Mouse (Mus musculus) MEL (cell line): ENCODE data around the gene Pipox. TPM values are rescaled to one million over a fixed set of nuclear protein-coding genes. Genes with fewer than 3 reads are reported as not detected.

Experiments
- DNase-seq: peaks from one replicate; pipeline ENCODE4 v3.0.0; 2011; ENCODE audit warnings: low read depth, low spot score
- H3K27ac ChIP-seq: 2 replicates; pipeline ENCODE4 v1.5.1; 2012; ENCODE audit warnings: low read depth, mild to moderate bottlenecking, control low read depth, low read length, moderate library complexity; ENCODE audit not compliant: control insufficient read depth
- H3K27me3 ChIP-seq, 2 experiments: fragments of 150-350 bp in 1 of 2; sonication (generic) in 1 of 2; 2 replicates each; pipeline ENCODE4 v1.6.1; 2012; ENCODE audit warnings: low read length in 2 of 2, mild to moderate bottlenecking in 2 of 2, improper control_type of control experiment in 1 of 2, moderate library complexity in 1 of 2; ENCODE audit not compliant: insufficient read depth in 2 of 2, control insufficient read depth in 1 of 2
- H3K36me3 ChIP-seq, 2 experiments: 2 replicates each; pipeline ENCODE4 v1.6.1; 2012 to 2014; ENCODE audit warnings: low read length in 2 of 2, improper control_type of control experiment in 1 of 2, inconsistent platforms in 1 of 2, mild to moderate bottlenecking in 1 of 2; ENCODE audit not compliant: insufficient read depth in 2 of 2, control insufficient read depth in 1 of 2
- H3K4me1 ChIP-seq, 2 experiments: fragments of 150-350 bp in 1 of 2; sonication (generic) in 1 of 2; 2 replicates each; pipeline ENCODE4 v1.6.1; 2012; ENCODE audit warnings: low read length in 2 of 2, improper control_type of control experiment in 1 of 2, mild to moderate bottlenecking in 1 of 2; ENCODE audit not compliant: insufficient read depth in 2 of 2, control insufficient read depth in 1 of 2
- H3K4me3 ChIP-seq, 2 experiments: fragments of 150-350 bp in 1 of 2; sonication (generic) in 1 of 2; 2 replicates each; pipeline ENCODE4 v1.5.1; 2012; ENCODE audit warnings: low read depth in 2 of 2, low read length in 2 of 2, mild to moderate bottlenecking in 2 of 2, moderate library complexity in 2 of 2, control low read depth in 1 of 2, improper control_type of control experiment in 1 of 2; ENCODE audit not compliant: control insufficient read depth in 1 of 2, insufficient read depth in 1 of 2
- H3K79me2 ChIP-seq: 2 replicates; pipeline ENCODE4 v1.6.1; 2012; ENCODE audit warnings: mild to moderate bottlenecking, low read length, moderate library complexity; ENCODE audit not compliant: control insufficient read depth, poor library complexity, insufficient read depth
- H3K9ac ChIP-seq: 2 replicates; pipeline ENCODE4 v1.6.1; 2012; ENCODE audit warnings: low read depth, mild to moderate bottlenecking, control low read depth, low read length, moderate library complexity; ENCODE audit not compliant: control insufficient read depth, poor library complexity, severe bottlenecking
- H3K9me3 ChIP-seq: fragments of 150-350 bp; sonication (generic); replicated peaks from 2 replicates; pipeline ENCODE4 v1.6.1; 2012; ENCODE audit warnings: mild to moderate bottlenecking, low read length, improper control_type of control experiment, moderate library complexity; ENCODE audit not compliant: insufficient read depth
- CHD1 ChIP-seq: IDR thresholded peaks from 2 replicates; pipeline ENCODE4 v1.6.1; 2012; ENCODE audit warnings: low read depth, mild to moderate bottlenecking, inconsistent platforms, low read length, improper control_type of control experiment
- CHD2 ChIP-seq: IDR thresholded peaks from 2 replicates; pipeline ENCODE4 v1.6.1; 2011; ENCODE audit warnings: low read length, improper control_type of control experiment
- CTCF ChIP-seq, 3 experiments: IDR thresholded peaks in 2 of 3; conservative IDR thresholded peaks in 1 of 3; 2 replicates each; pipeline ENCODE4 v1.5.1; 2011 to 2012; ENCODE audit warnings: low read length in 3 of 3, low read depth in 2 of 3, mild to moderate bottlenecking in 2 of 3, improper control_type of control experiment in 1 of 3, inconsistent platforms in 1 of 3, mixed read lengths in 1 of 3, moderate library complexity in 1 of 3; ENCODE audit not compliant: control insufficient read depth in 1 of 3, insufficient read depth in 1 of 3, poor library complexity in 1 of 3, severe bottlenecking in 1 of 3
- EP300 ChIP-seq, 2 experiments: IDR thresholded peaks; 2 replicates each; pipeline ENCODE4 v1.6.1; 2011; ENCODE audit warnings: improper control_type of control experiment in 2 of 2, low read length in 2 of 2, low read depth in 1 of 2, mild to moderate bottlenecking in 1 of 2
- JUND ChIP-seq: IDR thresholded peaks from 2 replicates; pipeline ENCODE4 v1.6.1; 2011; ENCODE audit warnings: low read depth, mild to moderate bottlenecking, improper control_type of control experiment, low read length
- KAT2A ChIP-seq: conservative IDR thresholded peaks from 2 replicates; pipeline ENCODE4 v1.6.1; 2012; ENCODE audit warnings: low read depth, low read length, improper control_type of control experiment, inconsistent platforms
- MAZ ChIP-seq: IDR thresholded peaks from 2 replicates; pipeline ENCODE4 v1.6.1; 2012; ENCODE audit warnings: low read depth, mild to moderate bottlenecking, inconsistent platforms, low read length, improper control_type of control experiment
- MYC ChIP-seq: IDR thresholded peaks from 2 replicates; pipeline ENCODE4 v1.6.1; 2011; ENCODE audit warnings: low read depth, mild to moderate bottlenecking, low read length, improper control_type of control experiment, moderate library complexity
- NRF1 ChIP-seq: IDR thresholded peaks from 2 replicates; pipeline ENCODE4 v1.6.1; 2014; ENCODE audit warnings: low read depth, mild to moderate bottlenecking, inconsistent platforms, low read length, improper control_type of control experiment, moderate library complexity; ENCODE audit not compliant: poor library complexity, insufficient read depth, severe bottlenecking
- USF1 ChIP-seq: IDR thresholded peaks from 2 replicates; pipeline ENCODE4 v1.6.1; 2014; ENCODE audit warnings: low read depth, mild to moderate bottlenecking, inconsistent platforms, low read length, improper control_type of control experiment, moderate library complexity
- ZC3H11A ChIP-seq: IDR thresholded peaks from 2 replicates; pipeline ENCODE4 v1.6.1; 2012; ENCODE audit warnings: low read depth, mild to moderate bottlenecking, inconsistent platforms, low read length, improper control_type of control experiment
- polyA plus RNA-seq, 2 experiments: library from polyadenylated mRNA; stranded (reverse) in 1 of 2; unstranded in 1 of 2; fragments of >175 nt in 1 of 2; fragments of >200 nt in 1 of 2; gene quantifications; 2 replicates each; pipeline versions ENCODE4 v1.2.1 to v1.2.4; 2012; ENCODE audit warnings: low replicate concordance in 2 of 2, low read depth in 1 of 2; ENCODE audit not compliant: insufficient read length in 2 of 2, insufficient read depth in 1 of 2, missing spikeins in 1 of 2
- total RNA-seq: library from RNA; depleted of rRNA; stranded (reverse); fragments of 300-350 nt; gene quantifications from 2 replicates; pipeline ENCODE4 v1.2.3, GENCODE M21; 2012

Pipox gene
- total and polyA plus RNA-seq, 3 experiments: not detected

DNA sequence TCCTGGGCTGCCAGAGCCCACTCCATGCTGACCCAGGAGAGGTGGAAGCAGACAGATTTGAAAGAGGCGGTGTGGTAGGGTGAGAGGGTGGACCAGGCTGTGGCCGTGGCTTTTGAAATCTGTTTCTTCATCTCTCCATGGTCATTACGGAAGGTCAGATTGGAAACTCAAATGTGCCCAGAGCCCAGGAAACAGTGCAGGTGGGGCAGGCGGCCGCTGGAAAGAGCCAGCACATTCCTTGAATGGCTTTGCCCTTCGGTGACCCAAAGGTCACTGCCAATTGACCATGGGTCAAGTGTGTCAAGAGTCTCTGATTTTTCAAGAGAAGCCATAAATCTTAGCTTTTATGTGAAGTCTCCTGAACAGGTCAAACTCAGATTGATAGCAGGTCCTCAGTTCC, 19.6 kb upstream of the Pipox start:
- Histone ChIP-seq H3K9ac (no peak overlapping the region), H3K9me3 (no peaks in the 10 kb centered on the region), H3K27me3 (peaks cover 13 to 20% of the 10 kb centered on the region in 2 experiments), H3K36me3 (no peaks in the 10 kb centered on the region), H3K4me1 (no peaks in the 10 kb centered on the region), H3K27ac (no peak overlapping the region), H3K4me3 (no peak overlapping the region), H3K79me2 (no peaks in the 10 kb centered on the region)
- no peak for DNase-seq
- no peak for TF ChIP-seq JUND
- TF ChIP-seq KAT2A: no peak

DNA sequence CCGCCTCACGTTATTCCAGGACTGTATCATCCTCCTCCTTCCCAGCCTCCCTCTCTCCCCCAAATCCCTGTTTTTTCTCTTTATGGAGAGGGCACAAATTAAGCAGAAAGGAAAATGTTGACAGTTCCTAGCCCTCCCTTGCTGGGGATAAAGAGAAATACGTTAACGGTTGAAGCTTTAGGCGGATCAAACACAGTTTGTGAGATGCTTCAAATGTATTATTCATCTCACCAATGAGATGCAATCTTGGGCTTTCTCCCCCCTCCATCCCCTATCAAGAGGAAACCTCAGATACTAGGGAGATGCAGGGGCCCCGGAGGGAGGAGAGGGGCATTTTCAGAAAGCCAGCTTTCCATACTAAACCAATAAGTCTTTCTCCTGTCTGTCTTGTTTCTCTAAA, 15.9 kb upstream of the Pipox start:
- no peak overlapping the region for H3K9ac ChIP-seq
- peaks cover 28 to 34% of the 10 kb centered on the region in 2 experiments for H3K27me3 ChIP-seq
- peaks cover 0 to 4% of the 10 kb centered on the region in 2 experiments; a peak in 1 of 4 replicates for H3K4me1 ChIP-seq
- no peaks in the 10 kb centered on the region for H3K9me3 ChIP-seq
- no peak overlapping the region for H3K4me3 ChIP-seq
- no peak for TF ChIP-seq CHD1
- no peak for TF ChIP-seq MYC
- no peak for TF ChIP-seq USF1
- no peak for TF ChIP-seq MAZ
- no peak overlapping the region for H3K27ac ChIP-seq
- DNase-seq: no peak
- peaks cover 0 to 3% of the 10 kb centered on the region in 2 experiments; a peak in 1 of 4 replicates for H3K36me3 ChIP-seq
- H3K79me2 ChIP-seq: no peaks in the 10 kb centered on the region

- H3K79me2 ChIP-seq: no peaks in the 10 kb centered on the region
- no peak overlapping the region for H3K4me3 ChIP-seq
- H3K4me1 ChIP-seq: peaks cover 0 to 4% of the 10 kb centered on the region in 2 experiments; a peak in 1 of 4 replicates
- H3K27ac ChIP-seq: no peak overlapping the region
- no peak overlapping the region for H3K9ac ChIP-seq
- H3K9me3 ChIP-seq: no peaks in the 10 kb centered on the region
- H3K36me3 ChIP-seq: peaks cover 0 to 3% of the 10 kb centered on the region in 2 experiments; a peak in 1 of 4 replicates
- TF ChIP-seq NRF1 (no peak), CTCF (IDR thresholded peaks at IDR 0.05 in 2 of 3, conservative IDR thresholded peaks at IDR 0.05 in 1 of 3; ENCODE audit: control insufficient read depth in 1 of 3, insufficient read depth in 1 of 3, low read depth in 2 of 3, low read length in 3 of 3, poor library complexity in 1 of 3, severe bottlenecking in 1 of 3) (no peak), MYC (no peak), CHD2 (no peak), EP300 (IDR thresholded peaks at IDR 0.05; ENCODE audit: low read depth in 1 of 2, low read length in 2 of 2) (no peak), ZC3H11A (no peak)
- H3K27me3 ChIP-seq: peaks cover 30 to 37% of the 10 kb centered on the region in 2 experiments
- DNase-seq: no peak
Measured at GRCm38 (mm10) chr11:77909376-77909775, 15.5 kb upstream of the Pipox start.
